Mouse (Mus musculus) spleen, postnatal 10 days (tissue): Measurements from ENCODE around the gene Pkhd1.

ENCODE experiments used
- DNase-seq, 2 experiments: peaks; one replicate each; pipeline ENCODE4 v3.0.0; 2021 to 2022; ENCODE audit warnings: low spot score in 2 of 2

Gene Pkhd1

DNA sequence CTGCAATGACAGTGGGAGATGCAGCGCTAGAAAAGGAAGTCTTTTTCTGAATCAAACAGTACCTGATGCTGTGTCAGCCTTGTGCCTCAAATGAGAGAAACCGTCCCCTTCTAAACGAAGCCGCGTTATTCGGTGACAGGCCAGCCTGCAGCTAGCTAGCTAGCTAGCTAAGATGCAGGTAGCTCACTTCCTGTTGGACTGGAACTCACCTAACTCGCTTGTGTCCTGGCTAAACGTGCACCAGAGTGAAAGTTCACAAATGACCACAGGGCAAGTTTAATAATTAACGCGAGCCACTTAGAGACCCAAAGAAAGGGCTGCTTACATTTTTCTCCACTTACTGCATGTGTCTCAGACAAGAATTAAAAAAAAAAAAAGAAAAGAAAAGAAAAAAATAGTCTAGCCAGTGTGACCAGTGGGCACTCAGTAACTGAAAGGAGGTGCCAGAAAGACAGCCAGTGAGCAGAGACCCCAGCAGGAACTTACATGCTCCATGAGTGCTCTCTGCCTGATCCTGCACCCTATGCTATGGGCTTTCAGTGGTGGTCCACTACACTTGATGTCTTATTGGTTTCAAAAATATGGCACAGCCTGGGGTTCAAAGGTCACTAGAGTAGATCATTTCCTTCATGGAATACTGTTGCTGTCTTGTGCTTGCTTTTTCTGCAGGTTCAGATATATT lies at the start of gene Pkhd1:
Pkhd1 (minus strand) TSS at position 216 of the 682 bp plus-strand sequence.
- no peak for DNase-seq

GRCm38 (mm10) chr1:20667567-20667966 lies 49.7 kb upstream of the Pkhd1 start:
- no peak for DNase-seq

DNA sequence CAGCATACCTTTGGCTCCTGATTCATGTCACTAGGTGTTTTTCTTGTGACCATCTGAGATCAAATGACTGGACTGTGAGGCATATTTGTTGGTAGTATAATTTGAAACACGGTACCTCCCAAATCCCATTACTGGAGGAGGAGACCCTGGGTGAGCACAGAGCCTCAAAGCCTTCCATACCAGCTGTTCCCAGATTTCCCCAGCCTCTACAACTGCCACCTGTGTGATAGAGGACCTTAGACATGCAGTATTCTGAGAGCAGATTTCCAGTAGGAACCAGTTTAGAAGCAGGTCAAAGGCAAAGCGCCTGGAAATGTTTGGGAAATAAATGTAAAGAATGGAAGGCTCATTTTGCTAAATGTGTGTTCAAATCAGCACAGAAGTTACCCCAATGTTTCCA lies 48.4 kb upstream of the Pkhd1 start:
- DNase-seq: no peak

GRCm38 (mm10) chr1:20655085-20655484 lies 37.2 kb upstream of the Pkhd1 start:
- no peak for DNase-seq

DNA sequence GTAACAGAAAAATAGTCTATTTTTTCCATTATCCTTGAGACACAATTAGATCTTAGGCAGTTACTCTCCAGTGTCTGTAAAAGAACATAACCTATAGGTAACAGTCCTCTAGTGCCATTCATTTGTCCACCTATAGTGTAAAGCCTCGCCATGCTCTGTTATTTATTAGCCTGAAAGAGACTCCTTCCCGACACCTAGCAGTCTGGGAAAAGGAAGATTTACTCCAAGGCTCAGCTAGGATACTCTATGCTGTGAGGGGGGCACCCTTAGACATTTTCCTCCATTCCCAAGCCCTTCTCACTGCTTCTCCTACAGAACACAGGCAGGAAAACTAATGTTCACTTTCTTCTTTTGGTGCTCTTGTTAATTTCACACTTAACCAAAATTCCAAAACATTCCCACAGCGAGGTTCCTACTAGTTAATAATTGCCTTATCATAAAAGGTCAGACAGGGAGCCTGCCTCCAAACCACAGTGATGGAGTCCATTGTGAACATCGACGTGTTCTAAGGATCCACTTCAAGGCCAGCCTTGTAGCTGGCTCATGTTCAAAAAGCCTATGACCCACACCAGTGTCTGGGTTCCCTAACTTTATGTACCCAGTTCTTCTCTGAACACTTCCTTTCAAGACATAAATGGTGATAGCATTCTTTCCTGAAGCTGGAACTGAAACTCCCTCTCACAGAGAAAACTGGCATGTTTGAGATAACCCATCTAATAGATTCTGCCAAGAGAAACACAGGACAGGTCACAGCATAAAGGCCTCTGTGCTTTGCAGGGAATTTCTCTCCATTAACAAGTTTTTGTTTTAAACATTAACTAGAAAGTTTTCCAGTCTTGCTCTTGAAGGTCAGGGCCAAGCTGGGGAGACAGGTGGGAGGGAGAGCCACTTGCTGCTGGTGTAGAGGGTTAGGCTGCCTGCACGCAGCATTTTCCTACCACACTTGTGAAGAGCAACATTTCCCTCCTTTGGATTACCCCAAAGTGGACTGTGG lies 35.9 kb upstream of the Pkhd1 start:
- DNase-seq: no peak

GRCm38 (mm10) chr1:20634856-20635255 lies 17.0 kb upstream of the Pkhd1 start:
- no peak for DNase-seq

GRCm38 (mm10) chr1:20633276-20633869 lies 15.5 kb upstream of the Pkhd1 start:
- DNase-seq: no peak

- DNase-seq: no peak
Measured at GRCm38 (mm10) chr1:20624564-20624963, 6.7 kb upstream of the Pkhd1 start.

DNA sequence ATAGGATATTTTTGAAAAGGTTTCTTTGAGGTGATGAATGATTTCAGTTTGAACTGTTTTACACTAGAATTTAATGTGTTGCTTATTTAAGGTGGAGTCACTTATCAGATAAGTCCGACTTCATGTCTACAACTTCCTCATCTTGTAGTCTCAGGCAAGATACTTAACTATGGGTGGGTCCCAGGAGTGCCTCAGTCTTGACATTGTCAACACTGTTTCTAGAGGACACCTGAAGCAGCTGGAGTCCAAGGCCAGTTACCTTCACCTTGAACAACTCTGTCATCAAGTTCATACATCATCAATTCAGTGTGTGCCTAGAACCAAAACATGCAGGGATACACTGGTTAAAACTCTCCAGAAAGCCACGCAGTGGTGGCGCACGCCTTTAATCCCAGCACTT lies 5.5 kb upstream of the Pkhd1 start:
- DNase-seq: no peak

DNA sequence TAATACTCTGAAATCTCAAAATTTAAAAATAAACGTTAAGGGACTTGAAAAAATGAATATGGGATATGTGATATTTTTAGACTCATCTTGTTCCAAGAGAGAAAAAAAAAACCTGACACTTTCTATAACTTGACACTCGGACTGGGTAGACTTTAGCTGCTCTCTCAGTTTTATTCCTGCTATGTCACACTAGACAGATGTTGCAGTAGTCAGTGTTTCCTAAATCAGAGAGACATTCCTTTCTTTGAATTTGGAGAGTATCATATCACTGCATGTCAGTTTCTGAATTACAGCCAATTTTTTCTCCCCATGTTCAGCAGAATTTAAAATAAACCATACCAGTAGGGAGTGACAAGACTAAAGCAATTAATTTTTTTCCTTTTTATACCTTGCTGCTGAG lies 2.7 kb upstream of the Pkhd1 start:
- no peak for DNase-seq

GRCm38 (mm10) chr1:20619363-20619762 lies 1.5 kb upstream of the Pkhd1 start:
- DNase-seq: no peak

DNA sequence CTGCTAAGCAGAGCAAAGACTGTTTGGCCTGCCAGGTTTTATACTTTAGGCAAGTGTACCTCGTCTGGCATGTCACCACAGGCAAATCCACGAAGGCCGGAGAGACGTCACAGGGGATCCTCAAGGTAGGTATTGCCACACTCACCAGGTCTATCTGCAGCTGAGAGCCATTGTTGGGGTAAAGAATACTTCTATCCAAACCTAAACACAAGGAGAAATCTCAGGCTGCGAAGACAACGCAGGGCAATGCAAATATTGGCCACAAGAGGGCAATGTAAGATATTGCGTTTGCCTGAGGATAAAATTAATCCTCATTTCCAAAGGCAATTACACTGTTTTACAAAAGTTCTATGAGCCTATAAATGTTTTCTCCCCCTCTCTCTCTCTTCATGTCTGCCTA lies 5.2 kb downstream of the Pkhd1 start:
- peak in 1 of 2 experiments; percentile 15 for DNase-seq

DNA sequence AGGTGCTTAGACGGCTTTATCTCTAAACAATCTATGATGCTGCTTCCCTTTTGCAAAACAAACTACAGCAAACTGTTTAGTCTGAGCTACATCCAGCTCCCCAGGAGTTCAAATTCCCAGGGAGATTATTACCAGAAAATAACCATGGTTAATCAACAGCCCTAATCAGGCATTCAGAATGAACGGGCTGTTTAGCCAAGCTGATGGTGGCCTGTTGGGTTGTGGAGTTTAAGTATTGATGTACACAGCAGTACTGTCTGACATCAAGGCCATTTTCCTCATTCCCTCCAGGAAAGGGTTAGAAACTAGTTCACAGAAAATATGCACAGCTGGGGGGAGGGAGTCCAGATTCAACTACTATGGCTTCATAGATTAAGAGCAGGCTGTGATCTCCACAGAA lies 12.4 kb downstream of the Pkhd1 start:
- no peak for DNase-seq

DNA sequence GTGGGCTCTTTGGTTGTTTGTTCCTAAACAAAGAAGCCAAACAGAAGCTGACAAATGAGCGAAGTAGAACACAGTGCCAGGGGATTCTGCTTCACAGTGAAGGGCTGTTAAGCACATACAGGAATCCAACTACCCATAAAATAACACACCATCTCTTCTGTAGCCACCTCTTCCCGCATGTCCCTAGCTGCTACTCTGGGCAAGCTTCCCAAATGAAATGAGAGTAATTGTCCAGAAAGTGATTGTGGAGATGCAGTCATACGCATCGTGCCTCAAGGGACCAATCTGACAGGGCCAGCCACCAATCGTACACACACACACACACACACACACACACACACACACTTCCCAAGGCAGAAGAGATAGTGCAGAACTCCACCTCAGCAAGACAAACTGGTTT lies 27.4 kb downstream of the Pkhd1 start:
- no peak for DNase-seq

DNA sequence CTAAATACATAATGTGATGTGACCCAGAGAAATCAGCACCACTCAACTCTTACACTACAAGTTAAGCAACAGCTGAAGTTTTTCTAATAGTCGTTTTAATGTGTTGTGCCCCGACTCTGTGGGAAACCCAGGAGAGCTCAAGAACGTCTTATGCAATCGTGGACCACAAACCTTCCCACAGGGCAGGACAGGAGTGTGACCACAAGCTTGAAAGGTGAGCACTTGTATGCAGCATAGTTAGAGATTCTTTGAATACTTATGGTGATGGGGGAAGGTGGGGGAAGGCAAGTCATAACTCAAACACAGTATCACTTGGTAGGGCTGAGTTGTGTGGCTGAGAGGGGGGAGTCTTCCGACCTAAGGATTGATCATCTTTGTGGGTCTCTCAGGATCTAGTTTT lies 46.4 kb downstream of the Pkhd1 start:
- DNase-seq: no peak

GRCm38 (mm10) chr1:20569430-20569829 lies 48.4 kb downstream of the Pkhd1 start:
- DNase-seq: no peak

DNA sequence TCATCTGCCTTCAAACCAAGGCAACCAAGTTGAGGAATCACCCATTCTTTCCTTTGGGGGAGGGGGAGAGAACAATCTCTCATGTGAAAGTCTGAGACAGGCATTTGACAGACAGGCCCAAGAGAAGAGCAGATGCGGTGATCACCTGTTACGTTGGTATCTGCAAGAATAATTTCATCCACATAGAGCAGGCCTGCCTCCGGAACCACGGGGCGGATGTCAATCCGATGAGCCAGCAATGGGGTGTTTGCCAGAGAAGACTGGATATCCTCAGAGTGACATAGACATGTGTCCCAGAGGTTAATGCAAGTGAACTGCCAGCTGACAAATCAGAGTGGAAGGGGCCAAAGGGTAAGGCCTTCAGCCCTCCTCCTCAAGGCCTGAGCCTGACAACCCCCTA lies 59.4 kb downstream of the Pkhd1 start:
- no peak for DNase-seq

GRCm38 (mm10) chr1:20554398-20554797 lies 63.5 kb downstream of the Pkhd1 start:
- no peak for DNase-seq

DNA sequence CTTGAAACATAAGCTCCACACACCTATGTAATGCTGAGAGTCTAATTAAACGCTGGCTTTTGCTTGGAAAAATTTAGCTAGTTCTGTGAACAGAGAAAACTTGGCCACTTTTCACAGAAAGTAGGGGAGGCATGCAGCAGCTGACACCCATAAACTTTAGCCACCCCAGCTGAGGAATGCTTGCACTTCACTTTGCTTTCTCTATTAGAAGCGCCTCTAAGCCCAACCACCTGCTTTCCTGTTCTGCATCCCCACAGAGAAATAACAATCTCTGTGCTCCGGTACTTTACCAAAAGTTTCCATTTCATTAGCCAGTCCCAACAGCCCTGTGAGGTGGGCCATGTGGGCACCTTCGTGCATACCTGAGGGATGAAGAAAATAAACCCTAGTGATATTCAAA lies 66.5 kb downstream of the Pkhd1 start:
- DNase-seq: no peak

DNA sequence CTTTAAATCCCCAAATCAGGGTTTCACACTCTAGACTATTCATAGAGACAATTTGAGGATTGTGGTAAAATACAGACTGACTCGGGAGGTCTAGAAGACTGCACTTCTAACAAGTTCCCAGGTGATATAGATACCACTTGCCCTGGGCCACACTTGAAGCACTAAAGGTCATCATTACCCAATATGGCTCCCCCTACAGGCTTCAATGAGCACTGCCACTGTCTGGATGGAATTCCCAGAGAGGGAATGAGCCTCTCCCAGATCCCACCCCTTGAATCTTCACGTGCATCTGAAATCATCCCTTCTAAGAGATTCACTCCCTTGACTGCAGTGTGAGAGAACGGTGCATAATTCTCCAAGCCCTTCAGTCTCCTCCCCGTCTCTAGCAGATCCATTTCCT lies 73.3 kb downstream of the Pkhd1 start:
- no peak for DNase-seq

GRCm38 (mm10) chr1:20513364-20514084 lies 104.3 kb downstream of the Pkhd1 start:
- peak in 1 of 2 experiments; percentile 17 for DNase-seq

DNA sequence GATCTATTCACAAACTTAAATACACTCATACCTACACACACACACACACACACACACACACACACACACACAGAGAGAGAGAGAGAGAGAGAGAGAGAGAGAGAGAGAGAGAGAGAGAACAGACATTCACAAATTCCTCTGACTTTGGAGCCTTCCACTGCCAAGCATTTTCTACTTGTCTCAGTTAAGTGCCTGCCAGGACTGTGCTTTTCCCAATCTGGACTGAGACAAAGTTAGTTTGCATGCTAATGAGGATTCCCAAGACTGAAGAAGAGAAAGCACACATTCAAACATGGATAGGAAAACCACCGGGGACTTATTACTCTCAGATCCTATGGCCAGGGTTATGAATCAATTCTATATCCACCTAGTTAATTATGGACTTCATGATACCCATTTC lies 118.9 kb downstream of the Pkhd1 start:
- DNase-seq: no peak
